Mouse (Mus musculus): ENCODE results near the gene Xlr4c. TPM values are rescaled to one million over a fixed set of nuclear protein-coding genes. Genes with fewer than 3 reads are reported as not detected.

Xlr4c gene
- 66.2 TPM for polyA plus RNA-seq (2017; shearing (Covaris generic))

GRCm38 (mm10) chrX:73242821-73243325, at the start of gene Xlr4c:
Gene Xlr4c (minus strand): TSS chrX:73243130.

GRCm38 (mm10) chrX:73265270-73265669, 22.3 kb upstream of the Xlr4c start, which contains the start of gene Xlr3c:
Gene Xlr3c (minus strand): TSS chrX:73265390.

GRCm38 (mm10) chrX:73227914-73228605, 14.9 kb downstream of the Xlr4c start, which contains the start of gene F8a:
Gene F8a (plus strand): TSS chrX:73228291.

GRCm38 (mm10) chrX:73213819-73214564, 28.9 kb downstream of the Xlr4c start, which contains the start of gene Xlr4b:
Gene Xlr4b (plus strand): TSS chrX:73214333.

GRCm38 (mm10) chrX:73191934-73192333, 51.0 kb downstream of the Xlr4c start, which contains the start of gene Xlr3b:
Gene Xlr3b (plus strand): TSS chrX:73192207.

Other genes with a start within 250 kb of the Xlr4c start
- not detected for gene Pnma5, start 206.0 kb downstream of the Xlr4c start, polyA plus RNA-seq (2017; shearing (Covaris generic))
- not detected for gene Pnma3, start 178.3 kb downstream of the Xlr4c start, polyA plus RNA-seq (2017; shearing (Covaris generic))
- gene Xlr4a, start 160.7 kb downstream of the Xlr4c start, polyA plus RNA-seq (2017; shearing (Covaris generic)): 72.5 TPM
- 3.0 TPM for gene Xlr3a, start 146.0 kb downstream of the Xlr4c start, polyA plus RNA-seq (2017; shearing (Covaris generic))
- 0.39 TPM for gene Gm14685, start 126.1 kb downstream of the Xlr4c start, polyA plus RNA-seq (2017; shearing (Covaris generic))
- gene Xlr5b, start 94.3 kb downstream of the Xlr4c start, polyA plus RNA-seq (2017; shearing (Covaris generic)): not detected
- gene DXBay18, start 93.7 kb downstream of the Xlr4c start, polyA plus RNA-seq (2017; shearing (Covaris generic)): not detected
- gene Spin2d, start 66.1 kb downstream of the Xlr4c start, polyA plus RNA-seq (2017; shearing (Covaris generic)): not detected
- 33.5 TPM for gene Xlr3b, start 50.9 kb downstream of the Xlr4c start, polyA plus RNA-seq (2017; shearing (Covaris generic))
- gene Xlr4b, start 28.8 kb downstream of the Xlr4c start, polyA plus RNA-seq (2017; shearing (Covaris generic)): 155 TPM
- gene F8a, start 14.8 kb downstream of the Xlr4c start, polyA plus RNA-seq (2017; shearing (Covaris generic)): 15.8 TPM
- not detected for gene Xlr3c, start 22.3 kb upstream of the Xlr4c start, polyA plus RNA-seq (2017; shearing (Covaris generic))
- gene Xlr5a, start 49.8 kb upstream of the Xlr4c start, polyA plus RNA-seq (2017; shearing (Covaris generic)): not detected
- gene Xlr5c, start 49.8 kb upstream of the Xlr4c start, polyA plus RNA-seq (2017; shearing (Covaris generic)): not detected
- not detected for gene Gm45015, start 93.7 kb upstream of the Xlr4c start, polyA plus RNA-seq (2017; shearing (Covaris generic))
- gene Zfp275, start 99.5 kb upstream of the Xlr4c start, polyA plus RNA-seq (2017; shearing (Covaris generic)): 12.1 TPM
- not detected for gene Gm18336, start 155.6 kb upstream of the Xlr4c start, polyA plus RNA-seq (2017; shearing (Covaris generic))
- gene Zfp92, start 168.0 kb upstream of the Xlr4c start, polyA plus RNA-seq (2017; shearing (Covaris generic)): not detected
- gene Trex2, start 192.2 kb upstream of the Xlr4c start, polyA plus RNA-seq (2017; shearing (Covaris generic)): not detected
- gene Haus7, start 215.9 kb upstream of the Xlr4c start, polyA plus RNA-seq (2017; shearing (Covaris generic)): 23.8 TPM
- not detected for gene Bgn, start 240.5 kb upstream of the Xlr4c start, polyA plus RNA-seq (2017; shearing (Covaris generic))